11 mouse cellular contexts compared by ENCODE assay signal in the genomic region with DNA sequence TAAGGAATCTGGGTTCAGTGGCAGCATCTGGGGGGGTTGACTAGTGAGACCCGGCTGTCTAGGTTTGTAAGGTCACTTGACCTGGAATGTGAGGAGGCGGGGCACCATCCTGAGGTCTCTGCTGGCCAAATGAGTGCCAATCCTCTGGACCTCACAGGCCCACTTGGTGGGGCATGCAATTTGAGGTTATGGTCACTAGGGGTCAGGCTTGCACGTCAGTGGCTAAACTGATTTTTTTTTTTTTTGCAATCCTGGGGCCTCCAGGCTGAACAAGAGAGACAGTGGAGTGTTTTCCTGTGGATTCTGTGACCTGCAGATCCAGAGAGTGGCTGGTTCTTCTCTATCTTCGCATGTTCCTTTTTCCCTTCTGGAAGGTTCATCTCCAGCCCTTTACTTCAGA.
DNase-seq lines count a peak whose midpoint lies in the region; ATAC-seq and TF ChIP-seq lines count a peak whose summit lies in the region.
"Had no signal": no experiment of that assay in that cellular context is flagged by ENCODE, and none has a peak within 500 bp of the region (broad histone marks: within the 10 kb centered on the region; RNA-seq: fewer than 3 reads in every experiment).

No protein-coding gene starts in this region.

- H3K27ac ChIP-seq in hindbrain, postnatal 0 days = no peak overlapping the region
- H3K27ac ChIP-seq in hindbrain, embryonic 10.5 days = no peak overlapping the region
- H3K27ac ChIP-seq in neural tube, embryonic 15.5 days (replicated peaks) = no peak overlapping the region
- H3K27ac ChIP-seq: hindbrain, embryonic 13.5 days; midbrain, embryonic 13.5 days had no signal

- TF ChIP-seq CTCF in hindbrain, postnatal 0 days (IDR thresholded peaks at IDR 0.05; ENCODE audit: low read depth) = peak; percentile 30; the same call in 1 of the 2 replicates

- H3K4me1 ChIP-seq in hindbrain, postnatal 0 days (ENCODE audit: insufficient read depth, low read length) = no peaks in the 10 kb centered on the region
- peaks cover 16% of the 10 kb centered on the region for H3K4me1 ChIP-seq in hindbrain, embryonic 10.5 days (replicated peaks)
- peaks cover 6% of the 10 kb centered on the region; the same call in 1 of the 2 replicates for H3K4me1 ChIP-seq in neural tube, embryonic 15.5 days

- H3K4me3 ChIP-seq in hindbrain, postnatal 0 days (ENCODE audit: low read length) = no peak overlapping the region
- no peak overlapping the region for H3K4me3 ChIP-seq in hindbrain, embryonic 10.5 days
- H3K4me3 ChIP-seq in neural tube, embryonic 15.5 days (replicated peaks) = no peak overlapping the region
- H3K4me3 ChIP-seq: hindbrain, embryonic 13.5 days; midbrain, embryonic 13.5 days had no signal

- no peak overlapping the region for H3K9ac ChIP-seq in hindbrain, postnatal 0 days (replicated peaks; ENCODE audit: low read length)
- no peak overlapping the region for H3K9ac ChIP-seq in neural tube, embryonic 15.5 days (replicated peaks)
- H3K9ac ChIP-seq: hindbrain, embryonic 13.5 days; midbrain, embryonic 13.5 days had no signal

- H3K27me3 ChIP-seq in hindbrain, postnatal 0 days (ENCODE audit: insufficient read depth, low read length) = no peaks in the 10 kb centered on the region
- H3K27me3 ChIP-seq in hindbrain, embryonic 10.5 days (ENCODE audit: insufficient read depth, poor library complexity, severe bottlenecking) = peaks cover 21% of the 10 kb centered on the region
- peaks cover 4% of the 10 kb centered on the region for H3K27me3 ChIP-seq in neural tube, embryonic 15.5 days (replicated peaks)
- H3K27me3 ChIP-seq in splenic B cell, adult 2 months (ENCODE audit: control insufficient read depth, insufficient read depth, low read length, poor library complexity, severe bottlenecking) = no peaks in the 10 kb centered on the region

- no peaks in the 10 kb centered on the region for H3K9me3 ChIP-seq in hindbrain, postnatal 0 days (ENCODE audit: low read length)
- peaks cover 6% of the 10 kb centered on the region for H3K9me3 ChIP-seq in hindbrain, embryonic 10.5 days
- H3K9me3 ChIP-seq in neural tube, embryonic 15.5 days (replicated peaks) = no peaks in the 10 kb centered on the region
- H3K9me3 ChIP-seq: hindbrain, embryonic 13.5 days; midbrain, embryonic 13.5 days had no signal

- ATAC-seq in hindbrain, postnatal 0 days = no peak
- ATAC-seq in neural tube, embryonic 15.5 days (ENCODE audit: low FRiP score) = no peak
- ATAC-seq: midbrain, embryonic 13.5 days had no signal

- DNase-seq in hindbrain, postnatal 0 days (ENCODE audit: low spot score) = no peak
- DNase-seq in hindbrain, embryonic 10.5 days (ENCODE audit: low spot score) = no peak
- DNase-seq in neural tube, embryonic 10.5 days (ENCODE audit: extremely low spot score, low spot score) = peak; percentile 31
- peak; percentile 61 for DNase-seq in ZHBTc4 (ENCODE audit: low read depth, low spot score)
- peak; percentile 68 for DNase-seq in splenic B cell, adult 2 months (ENCODE audit: low read depth, low spot score)
- DNase-seq in gastrocnemius, postnatal 10 days = no peak
- DNase-seq in layer of hippocampus, adult 9-10 months (ENCODE audit: low spot score) = no peak
- DNase-seq: retina, postnatal 1 day had no signal

- H3K4me2 ChIP-seq in hindbrain, postnatal 0 days (ENCODE audit: low read depth, low read length) = no peak overlapping the region
- no peak overlapping the region for H3K4me2 ChIP-seq in neural tube, embryonic 15.5 days
- H3K4me2 ChIP-seq: hindbrain, embryonic 13.5 days; midbrain, embryonic 13.5 days had no signal

- H3K36me3 ChIP-seq in hindbrain, postnatal 0 days (ENCODE audit: insufficient read depth, low read length) = no peaks in the 10 kb centered on the region
- H3K36me3 ChIP-seq in hindbrain, embryonic 10.5 days = no peaks in the 10 kb centered on the region
- H3K36me3 ChIP-seq in neural tube, embryonic 15.5 days = no peaks in the 10 kb centered on the region
- H3K36me3 ChIP-seq in splenic B cell, adult 2 months (ENCODE audit: control insufficient read depth, insufficient read depth, low read length, poor library complexity, severe bottlenecking) = no peaks in the 10 kb centered on the region
- H3K36me3 ChIP-seq: hindbrain, embryonic 13.5 days; midbrain, embryonic 13.5 days had no signal

- WGBS in hindbrain, postnatal 0 days = 78% methylated on average over 4 of the region's 4 CpGs
- WGBS in hindbrain, embryonic 10.5 days = 58% methylated on average over 4 of the region's 4 CpGs
- WGBS in neural tube, embryonic 15.5 days = 71% methylated on average over 4 of the region's 4 CpGs

Comparison
In these comparisons a context has a peak if more than half of its experiments do, and no peak if none do; other contexts are left out.
1. DNase-seq: peak in neural tube, embryonic 10.5 days (single experiment), ZHBTc4 (single experiment) and splenic B cell, adult 2 months (single experiment); none in hindbrain, postnatal 0 days (single experiment), hindbrain, embryonic 10.5 days (single experiment), gastrocnemius, postnatal 10 days (single experiment) and layer of hippocampus, adult 9-10 months (single experiment).